Mouse (Mus musculus) midbrain, embryonic 16.5 days (tissue): ENCODE measurements around the gene Nek2. TPM values are rescaled to one million over a fixed set of nuclear protein-coding genes. Genes with fewer than 3 reads are reported as not detected.

Experiments used
- ATAC-seq: fragments of 200-750 bp; cut with Nextera tagmentation; 2 replicates; pipeline ENCODE4 v1.8.0; 2017; ENCODE audit warnings: moderate TSS enrichment
- H3K27ac ChIP-seq: fragments of 300-500 bp; sonication (generic); 2 replicates; pipeline ENCODE4 v1.5.1; 2014; ENCODE audit warnings: mild to moderate bottlenecking, low read length, mixed read lengths
- H3K27me3 ChIP-seq: fragments of 300-500 bp; sonication (generic); 2 replicates; pipeline ENCODE4 v1.6.1; 2014; ENCODE audit warnings: low read depth, low read length, mixed read lengths; ENCODE audit not compliant: control insufficient read depth, insufficient read depth
- H3K36me3 ChIP-seq: fragments of 300-500 bp; sonication (generic); 2 replicates; pipeline ENCODE4 v1.6.1; 2014; ENCODE audit warnings: mild to moderate bottlenecking, low read length, moderate library complexity, mixed read lengths; ENCODE audit not compliant: control insufficient read depth, insufficient read depth
- H3K4me1 ChIP-seq: fragments of 300-500 bp; sonication (generic); 2 replicates; pipeline ENCODE4 v1.6.1; 2014; ENCODE audit warnings: mild to moderate bottlenecking, low read length, mixed read lengths; ENCODE audit not compliant: control insufficient read depth, insufficient read depth
- H3K4me2 ChIP-seq: fragments of 300-500 bp; sonication (generic); 2 replicates; pipeline ENCODE4 v1.6.1; 2014; ENCODE audit warnings: mild to moderate bottlenecking, low read length, mixed read lengths
- H3K4me3 ChIP-seq: fragments of 300-500 bp; sonication (generic); 2 replicates; pipeline ENCODE4 v1.5.1; 2014; ENCODE audit warnings: low read depth, mild to moderate bottlenecking, low read length, moderate library complexity, mixed read lengths
- H3K9ac ChIP-seq: fragments of 300-500 bp; sonication (generic); 2 replicates; pipeline ENCODE4 v1.6.1; 2014; ENCODE audit warnings: low read depth, low read length, mixed read lengths
- H3K9me3 ChIP-seq: fragments of 300-500 bp; sonication (generic); replicated peaks from 2 replicates; pipeline ENCODE4 v1.6.1; 2014; ENCODE audit warnings: mild to moderate bottlenecking, low read length, mixed read lengths; ENCODE audit not compliant: control insufficient read depth, poor library complexity, severe bottlenecking
- WGBS: fragments of 180-500 bp; shearing (Covaris S2); extraction: QIAGEN DNeasy Blood & Tissue Kit; methylation state at CpG from one replicate; pipeline ENCODE4 v1.1.7; 2014; 5-methylcytosine and 5-hydroxymethylcytosine counted together
- polyA plus RNA-seq: library from polyadenylated mRNA; unstranded; fragments of >200 nt; fragmentation: Nextera tagmentation; extraction: Ambion mirVana; gene quantifications from 2 replicates; pipeline ENCODE4 v1.2.1, GENCODE M21; 2015

Nek2 gene
- polyA plus RNA-seq, result 4.7 and 6.0 TPM in 2 replicates

- H3K9ac ChIP-seq, result peak within 1 kb of the TSS; percentile 66
- under 1% methylated on average over 79 of the region's 79 CpGs for WGBS
These were observed at the start of gene Nek2 for GRCm38 (mm10) chr1:191821326-191822091. Gene Nek2, plus strand, starts transcription at chr1:191821444.

GRCm38 (mm10) chr1:191774106-191774505, 47.1 kb upstream of the Nek2 start:
- Histone ChIP-seq H3K27ac (no peak overlapping the region), H3K4me1 (no peaks in the 10 kb centered on the region), H3K9me3 (no peaks in the 10 kb centered on the region), H3K9ac (no peak overlapping the region), H3K4me2 (no peak overlapping the region), H3K27me3 (no peaks in the 10 kb centered on the region), H3K36me3 (peaks cover 28% of the 10 kb centered on the region), H3K4me3 (no peak overlapping the region)
- no peak for ATAC-seq
- WGBS, result 86% methylated on average over 5 of the region's 5 CpGs

More at GRCm38 (mm10) chr1:191821326-191822091, at the start of gene Nek2:
- ATAC-seq, result peak; percentile 94
- Histone ChIP-seq H3K27ac (0 out of 2 replicates have a peak within 1 kb of the TSS, but pooled peaks have one; percentile 22), H3K27me3 (no peaks in the 10 kb centered on the region), H3K36me3 (no peaks in the 10 kb centered on the region), H3K9me3 (no peaks in the 10 kb centered on the region), H3K4me2 (peak within 1 kb of the TSS; percentile 89), H3K4me3 (peak within 1 kb of the TSS; percentile 80), H3K4me1 (peaks cover 10% of the 10 kb centered on the region)

GRCm38 (mm10) chr1:191775116-191775515, 46.1 kb upstream of the Nek2 start:
- no peaks in the 10 kb centered on the region for H3K27me3 ChIP-seq
- H3K36me3 ChIP-seq, result peaks cover 33% of the 10 kb centered on the region
- no peak for ATAC-seq
- no peaks in the 10 kb centered on the region for H3K9me3 ChIP-seq
- 87% methylated on average over 8 of the region's 8 CpGs for WGBS
- no peak overlapping the region for H3K4me2 ChIP-seq
- H3K4me1 ChIP-seq, result no peaks in the 10 kb centered on the region
- no peak overlapping the region for H3K4me3 ChIP-seq
- no peak overlapping the region for H3K27ac ChIP-seq
- H3K9ac ChIP-seq, result no peak overlapping the region

GRCm38 (mm10) chr1:191777521-191777920, 43.7 kb upstream of the Nek2 start:
- H3K4me1 ChIP-seq, result no peaks in the 10 kb centered on the region
- no peak overlapping the region for H3K9ac ChIP-seq
- no peak for ATAC-seq
- no peak overlapping the region for H3K27ac ChIP-seq
- no peaks in the 10 kb centered on the region for H3K9me3 ChIP-seq
- no peaks in the 10 kb centered on the region for H3K27me3 ChIP-seq
- 33% methylated on average over 8 of the region's 8 CpGs for WGBS
- no peak overlapping the region for H3K4me3 ChIP-seq
- H3K4me2 ChIP-seq, result no peak overlapping the region
- peaks cover 36% of the 10 kb centered on the region for H3K36me3 ChIP-seq

GRCm38 (mm10) chr1:191780470-191780869, 40.8 kb upstream of the Nek2 start:
- 96% methylated on average over 1 of the region's 1 CpGs for WGBS
- Histone ChIP-seq H3K36me3 (peaks cover 22% of the 10 kb centered on the region), H3K27ac (no peak overlapping the region), H3K4me2 (no peak overlapping the region), H3K4me1 (no peaks in the 10 kb centered on the region), H3K9me3 (no peaks in the 10 kb centered on the region), H3K27me3 (no peaks in the 10 kb centered on the region), H3K4me3 (no peak overlapping the region), H3K9ac (no peak overlapping the region)
- no peak for ATAC-seq

GRCm38 (mm10) chr1:191785108-191785507, 36.1 kb upstream of the Nek2 start:
- Histone ChIP-seq H3K9ac (no peak overlapping the region), H3K9me3 (no peaks in the 10 kb centered on the region), H3K4me1 (no peaks in the 10 kb centered on the region), H3K27me3 (no peaks in the 10 kb centered on the region), H3K4me3 (no peak overlapping the region), H3K36me3 (peaks cover 2% of the 10 kb centered on the region; the same call in 1 of the 2 replicates), H3K27ac (no peak overlapping the region), H3K4me2 (no peak overlapping the region)
- 69% methylated on average over 11 of the region's 11 CpGs for WGBS
- no peak for ATAC-seq

- H3K9ac ChIP-seq, result no peak overlapping the region
- H3K27ac ChIP-seq, result no peak overlapping the region
- no peaks in the 10 kb centered on the region for H3K9me3 ChIP-seq
- H3K4me1 ChIP-seq, result no peaks in the 10 kb centered on the region
- no peaks in the 10 kb centered on the region for H3K36me3 ChIP-seq
- WGBS, result 77% methylated on average over 6 of the region's 6 CpGs
- H3K27me3 ChIP-seq, result no peaks in the 10 kb centered on the region
- H3K4me2 ChIP-seq, result no peak overlapping the region
- no peak for ATAC-seq
- no peak overlapping the region for H3K4me3 ChIP-seq
These were observed 35.0 kb upstream of the Nek2 start for GRCm38 (mm10) chr1:191786255-191786654.

- ATAC-seq, result no peak
- H3K27ac ChIP-seq, result no peak overlapping the region
- H3K4me1 ChIP-seq, result no peaks in the 10 kb centered on the region
- no peak overlapping the region for H3K4me2 ChIP-seq
- H3K9ac ChIP-seq, result no peak overlapping the region
- H3K4me3 ChIP-seq, result no peak overlapping the region
- WGBS, result 27% methylated on average over 4 of the region's 4 CpGs
- no peaks in the 10 kb centered on the region for H3K9me3 ChIP-seq
- H3K27me3 ChIP-seq, result no peaks in the 10 kb centered on the region
- H3K36me3 ChIP-seq, result no peaks in the 10 kb centered on the region
These were observed 33.9 kb upstream of the Nek2 start for GRCm38 (mm10) chr1:191787379-191787778.

- no peak for ATAC-seq
These were observed 28.3 kb upstream of the Nek2 start for GRCm38 (mm10) chr1:191792991-191793390.

More at GRCm38 (mm10) chr1:191792991-191793390, 28.3 kb upstream of the Nek2 start:
- no peaks in the 10 kb centered on the region for H3K27me3 ChIP-seq
- WGBS, result 75% methylated on average over 8 of the region's 8 CpGs
- no peaks in the 10 kb centered on the region for H3K36me3 ChIP-seq
- H3K4me2 ChIP-seq, result no peak overlapping the region
- no peak overlapping the region for H3K9ac ChIP-seq
- no peak overlapping the region for H3K27ac ChIP-seq
- no peaks in the 10 kb centered on the region for H3K9me3 ChIP-seq
- no peaks in the 10 kb centered on the region for H3K4me1 ChIP-seq
- H3K4me3 ChIP-seq, result no peak overlapping the region
